Mouse (Mus musculus) 3134 (cell line): Measurements from ENCODE around the gene Gm10184.
"Not testable (repeated sequence)": the region's sequence is repeated elsewhere in the genome, so short reads cannot be mapped to it uniquely, and the experiment has no call there.

Source experiments
- DNase-seq: peaks from one replicate; pipeline ENCODE4 v3.0.0-alpha.2; 2011; ENCODE audit warnings: low spot score; ENCODE audit not compliant: insufficient read length; ENCODE audit errors: extremely low read depth

The Gm10184 gene

GRCm38 (mm10) chr17:89910349-89910748 lies at the start of gene Gm10184:
Gene Gm10184, minus strand, starts transcription at chr17:89910449.
- DNase-seq, result no peak

GRCm38 (mm10) chr17:89933950-89934349 lies 23.7 kb upstream of the Gm10184 start:
- DNase-seq, result no peak

DNA sequence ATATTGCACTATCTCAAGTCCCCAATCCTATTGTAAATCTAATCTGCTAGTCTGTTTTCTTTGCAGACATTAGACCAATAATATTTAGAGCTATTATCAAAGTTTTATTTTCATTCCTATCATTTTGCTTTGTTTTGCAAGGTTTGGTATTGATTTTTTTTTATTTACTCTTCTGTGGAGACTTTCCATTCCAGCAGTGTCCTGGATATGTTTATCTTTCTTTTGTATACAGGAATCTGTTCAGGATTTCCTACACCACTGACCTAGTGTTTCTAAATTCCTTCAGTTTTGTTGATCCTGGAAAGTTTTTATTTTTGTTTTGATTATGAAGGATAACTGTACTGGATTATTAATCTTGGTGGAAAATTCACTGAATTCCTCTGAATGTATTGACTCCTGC lies 2.6 kb downstream of the Gm10184 start:
- DNase-seq, result no peak

DNA sequence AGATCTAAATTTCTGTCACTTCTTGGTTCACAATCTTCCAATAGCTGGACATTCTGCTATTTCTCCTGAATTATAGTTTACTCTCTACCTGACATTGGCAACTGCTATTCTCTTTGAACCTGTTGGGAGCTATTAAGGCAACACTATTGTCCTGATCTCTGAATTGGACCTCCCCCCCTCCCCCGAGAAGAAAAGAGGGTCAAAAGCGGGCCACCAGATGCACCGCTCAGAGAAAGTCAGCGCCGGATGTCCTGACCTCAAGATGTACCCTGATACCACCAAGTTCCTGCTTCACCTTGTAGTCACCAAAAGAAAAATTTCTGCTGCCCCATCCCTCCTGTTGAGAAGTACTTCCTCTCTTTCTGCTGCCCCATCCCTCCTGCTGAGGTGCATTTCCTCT lies 5.5 kb downstream of the Gm10184 start:
- DNase-seq, result not testable (repeated sequence)

GRCm38 (mm10) chr17:89902767-89903166 lies 7.5 kb downstream of the Gm10184 start:
- DNase-seq, result no peak

- DNase-seq, result no peak
Observed at GRCm38 (mm10) chr17:89900610-89901009, 9.6 kb downstream of the Gm10184 start.

DNA sequence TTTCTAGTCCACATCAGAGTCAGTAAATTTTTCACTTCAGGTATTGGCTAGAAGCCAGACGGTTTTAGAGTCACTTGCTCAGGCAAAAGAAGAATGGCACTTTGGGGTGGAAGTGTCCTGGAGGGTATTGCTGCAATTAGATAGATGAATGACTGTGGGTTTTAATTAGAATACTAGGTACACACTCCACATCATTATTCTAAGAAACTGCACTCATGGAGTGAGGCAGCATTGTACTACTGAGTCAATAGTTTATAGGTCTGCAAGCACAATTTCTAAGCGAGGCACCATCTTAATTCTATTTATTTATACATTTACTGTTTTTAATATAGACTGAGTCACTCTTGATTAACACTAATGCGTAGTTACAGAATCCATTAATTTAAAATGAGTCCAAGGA lies 10.4 kb downstream of the Gm10184 start:
- DNase-seq, result no peak

- DNase-seq, result no peak
Observed at GRCm38 (mm10) chr17:89864996-89865395, 45.3 kb downstream of the Gm10184 start.
